Mouse (Mus musculus) forebrain, postnatal 0 days (tissue): Measurements from ENCODE around the gene 3110082J24Rik. TPM values are rescaled to one million over a fixed set of nuclear protein-coding genes. Genes with fewer than 3 reads are reported as not detected.

Source experiments
- ATAC-seq: fragments of 200-750 bp; cut with Nextera tagmentation; 2 replicates; pipeline ENCODE4 v1.8.0; 2017; ENCODE audit warnings: mild to moderate bottlenecking, moderate library complexity
- DNase-seq: peaks from one replicate; pipeline ENCODE4 v3.0.0-alpha.2; 2015
- H3K27ac ChIP-seq: fragments of 300-500 bp; sonication (generic); 2 replicates; pipeline ENCODE4 v1.5.1; 2014; ENCODE audit warnings: low read depth, mild to moderate bottlenecking, antibody characterized with exemption, low read length, moderate library complexity, mixed read lengths
- H3K27me3 ChIP-seq: fragments of 300-500 bp; sonication (generic); 2 replicates; pipeline ENCODE4 v1.6.1; 2014; ENCODE audit warnings: mild to moderate bottlenecking, low read length, mixed read lengths; ENCODE audit not compliant: insufficient read depth
- H3K36me3 ChIP-seq: fragments of 300-500 bp; sonication (generic); 2 replicates; pipeline ENCODE4 v1.6.1; 2014; ENCODE audit warnings: mild to moderate bottlenecking, moderate library complexity; ENCODE audit not compliant: insufficient read depth
- H3K4me1 ChIP-seq: fragments of 300-500 bp; sonication (generic); 2 replicates; pipeline ENCODE4 v1.6.1; 2014; ENCODE audit warnings: antibody characterized with exemption; ENCODE audit not compliant: insufficient read depth
- H3K4me2 ChIP-seq: fragments of 300-500 bp; sonication (generic); 2 replicates; pipeline ENCODE4 v1.6.1; 2014; ENCODE audit warnings: low read depth, mild to moderate bottlenecking, moderate library complexity
- H3K4me3 ChIP-seq: fragments of 300-500 bp; sonication (generic); 2 replicates; pipeline ENCODE4 v1.5.1; 2014; ENCODE audit warnings: low read depth, low read length, mixed read lengths
- H3K9ac ChIP-seq: fragments of 300-500 bp; sonication (generic); 2 replicates; pipeline ENCODE4 v1.6.1; 2014; ENCODE audit warnings: mild to moderate bottlenecking
- H3K9me3 ChIP-seq: fragments of 300-500 bp; sonication (generic); 2 replicates; pipeline ENCODE4 v1.6.1; 2016; ENCODE audit warnings: low read length
- CTCF ChIP-seq: sonication (generic); IDR thresholded peaks from 2 replicates; pipeline ENCODE4 v1.5.1; 2016; ENCODE audit warnings: antibody characterized with exemption, control low read depth, low read depth
- WGBS: fragments of 180-500 bp; shearing (Covaris S2); extraction: QIAGEN DNeasy Blood & Tissue Kit; methylation state at CpG from one replicate; pipeline ENCODE4 v1.1.7; 2014; 5-methylcytosine and 5-hydroxymethylcytosine counted together
- polyA plus RNA-seq: library from polyadenylated mRNA; unstranded; fragments of >200 nt; fragmentation: Nextera tagmentation; extraction: Ambion mirVana; gene quantifications from 2 replicates; pipeline ENCODE4 v1.2.1, GENCODE M21; 2015
- total RNA-seq: library from RNA; depleted of rRNA; stranded (reverse); fragments of >200 nt; gene quantifications from 2 replicates; pipeline ENCODE4 v1.2.3, GENCODE M21; 2014

Gene 3110082J24Rik
- total and polyA plus RNA-seq, 2 experiments from 2014 or later, result 2.0 to 2.5 TPM

DNA sequence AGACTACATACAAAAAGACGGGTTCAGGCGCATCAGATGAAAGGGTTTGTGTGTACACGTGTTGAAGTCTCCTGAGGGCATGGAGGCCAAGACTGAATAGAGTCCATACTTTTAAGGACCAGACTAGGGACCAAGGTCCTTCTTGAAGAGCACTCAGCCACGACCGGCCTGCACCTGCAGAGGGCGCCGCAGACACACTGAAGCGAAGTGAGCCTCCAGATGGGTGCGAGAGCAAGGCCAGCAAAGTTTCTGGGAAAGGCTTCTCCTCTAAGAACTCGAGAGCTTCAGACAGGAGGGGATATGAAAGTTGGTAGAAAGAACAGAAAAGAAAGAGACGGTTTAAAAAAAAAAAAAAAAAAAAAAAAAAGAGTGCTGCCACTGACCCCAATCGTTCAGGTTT lies 1.5 kb downstream of the 3110082J24Rik start:
- DNase-seq (peak; percentile 74), ATAC-seq (peak; percentile 19; the same call in 1 of the 2 replicates)
- no peaks in the 10 kb centered on the region for H3K27me3 ChIP-seq
- H3K9me3 ChIP-seq, result no peaks in the 10 kb centered on the region
- no peak overlapping the region for H3K27ac ChIP-seq
- no peaks in the 10 kb centered on the region for H3K36me3 ChIP-seq
- peak overlapping the region; percentile 56; the same call in 1 of the 2 replicates for H3K4me3 ChIP-seq
- peak overlapping the region; percentile 97 for H3K4me2 ChIP-seq
- WGBS, result 1% methylated on average over 12 of the region's 12 CpGs
- TF ChIP-seq CTCF, result peak; percentile 73
- no peak overlapping the region for H3K9ac ChIP-seq
- peaks cover 7% of the 10 kb centered on the region; the same call in 1 of the 2 replicates for H3K4me1 ChIP-seq

DNA sequence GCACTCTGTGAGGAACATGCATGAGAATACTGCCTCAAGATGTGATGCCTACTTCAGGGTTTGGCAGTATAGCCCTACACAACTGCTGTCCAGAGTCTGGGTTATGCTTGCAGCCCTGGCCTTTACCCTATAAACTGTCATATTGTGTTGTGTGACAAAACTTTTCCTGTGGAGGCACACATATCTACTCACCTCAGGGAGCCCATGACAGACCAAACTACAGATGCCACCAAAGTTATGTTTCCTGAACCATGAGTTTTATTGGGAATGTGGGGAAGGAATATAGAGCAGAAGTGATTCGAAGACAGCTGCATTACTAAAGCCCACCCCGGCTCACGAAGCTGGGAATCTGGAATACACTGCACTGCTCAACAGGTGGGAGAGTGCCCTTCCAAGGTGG lies 2.5 kb downstream of the 3110082J24Rik start:
- TF ChIP-seq CTCF, result no peak
- H3K27ac ChIP-seq, result no peak overlapping the region
- H3K4me3 ChIP-seq, result no peak overlapping the region
- H3K9ac ChIP-seq, result no peak overlapping the region
- no peak overlapping the region for H3K4me2 ChIP-seq
- ATAC-seq, result no peak
- WGBS, result 87% methylated on average over 3 of the region's 3 CpGs
- no peaks in the 10 kb centered on the region for H3K27me3 ChIP-seq
- H3K36me3 ChIP-seq, result no peaks in the 10 kb centered on the region
- no peaks in the 10 kb centered on the region for H3K9me3 ChIP-seq
- peaks cover 7% of the 10 kb centered on the region; the same call in 1 of the 2 replicates for H3K4me1 ChIP-seq
- DNase-seq, result no peak

DNA sequence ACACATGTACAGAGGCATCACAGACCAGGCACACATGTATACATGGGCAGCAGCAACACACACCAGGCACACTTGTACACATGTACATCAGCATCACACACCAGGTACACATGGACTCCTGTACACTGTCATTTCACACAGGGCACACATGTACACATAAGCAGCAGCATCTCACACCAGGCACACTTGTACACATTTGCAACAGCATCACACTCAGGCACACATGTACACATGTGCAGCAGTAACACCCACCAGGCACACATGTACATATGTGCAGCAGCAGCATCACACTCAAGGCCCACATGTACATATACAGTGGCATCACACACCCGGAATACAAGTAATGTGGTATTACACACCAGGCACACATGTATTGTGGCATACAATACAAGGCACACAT lies 7.6 kb downstream of the 3110082J24Rik start:
- no peaks in the 10 kb centered on the region for H3K36me3 ChIP-seq
- no peaks in the 10 kb centered on the region for H3K4me1 ChIP-seq
- no peak overlapping the region for H3K9ac ChIP-seq
- no peak for DNase-seq
- no peaks in the 10 kb centered on the region for H3K9me3 ChIP-seq
- H3K4me2 ChIP-seq, result no peak overlapping the region
- no peak for TF ChIP-seq CTCF
- no peak overlapping the region for H3K27ac ChIP-seq
- 95% methylated on average over 1 of the region's 1 CpGs for WGBS
- no peaks in the 10 kb centered on the region for H3K27me3 ChIP-seq
- ATAC-seq, result no peak
- no peak overlapping the region for H3K4me3 ChIP-seq

DNA sequence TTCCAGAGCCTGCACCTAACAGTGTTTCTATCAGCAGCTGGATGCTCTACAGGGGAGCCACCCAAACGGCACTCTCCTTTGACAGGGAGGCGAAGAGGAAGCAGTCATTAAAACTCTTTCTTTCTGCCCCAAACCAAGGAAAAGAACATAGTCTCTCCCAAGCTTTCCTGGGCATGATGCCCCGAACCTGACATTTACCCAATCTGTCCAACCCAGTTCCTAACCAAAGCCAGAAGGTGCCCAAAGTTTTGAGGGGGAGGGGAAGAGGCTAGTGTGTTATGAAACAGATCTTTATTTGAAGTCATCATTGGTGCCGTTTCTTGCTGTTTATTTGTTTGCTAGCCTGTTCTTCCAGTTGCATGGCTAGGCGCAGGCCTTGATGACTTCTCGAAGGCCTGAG lies 10.2 kb downstream of the 3110082J24Rik start:
- Histone ChIP-seq H3K9me3 (no peaks in the 10 kb centered on the region), H3K9ac (no peak overlapping the region), H3K27ac (no peak overlapping the region), H3K4me3 (no peak overlapping the region), H3K4me1 (no peaks in the 10 kb centered on the region), H3K27me3 (no peaks in the 10 kb centered on the region), H3K4me2 (no peak overlapping the region), H3K36me3 (no peaks in the 10 kb centered on the region)
- 63% methylated on average over 6 of the region's 6 CpGs for WGBS
- TF ChIP-seq CTCF, result no peak
- peak; percentile 36; the same call in 1 of the 2 replicates for ATAC-seq
- DNase-seq, result no peak

DNA sequence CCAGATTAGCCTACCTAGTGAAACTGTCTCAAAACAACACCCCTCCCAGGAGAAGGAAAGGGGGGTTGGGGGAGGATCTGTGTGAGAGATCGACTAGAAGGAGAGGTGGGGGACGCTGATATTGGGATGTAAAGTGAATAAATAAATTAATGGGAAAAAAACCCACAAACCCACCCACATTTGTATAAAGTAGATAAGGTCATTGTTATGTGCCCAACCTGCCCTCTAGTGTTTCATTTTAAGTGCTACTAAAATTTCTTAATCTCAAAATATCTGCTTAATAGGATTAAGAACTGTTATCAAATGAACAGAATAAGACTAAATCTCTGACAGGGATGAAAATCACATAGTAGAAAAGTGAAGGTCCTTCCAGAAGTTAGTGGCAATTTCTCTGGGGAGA lies 11.5 kb downstream of the 3110082J24Rik start:
- H3K4me2 ChIP-seq, result no peak overlapping the region
- H3K27ac ChIP-seq, result no peak overlapping the region
- no peak overlapping the region for H3K4me3 ChIP-seq
- ATAC-seq (no peak), DNase-seq (no peak)
- WGBS, result 58% methylated on average over 2 of the region's 2 CpGs
- no peaks in the 10 kb centered on the region for H3K36me3 ChIP-seq
- H3K9me3 ChIP-seq, result no peaks in the 10 kb centered on the region
- no peaks in the 10 kb centered on the region for H3K27me3 ChIP-seq
- TF ChIP-seq CTCF, result no peak
- H3K9ac ChIP-seq, result no peak overlapping the region
- no peaks in the 10 kb centered on the region for H3K4me1 ChIP-seq

DNA sequence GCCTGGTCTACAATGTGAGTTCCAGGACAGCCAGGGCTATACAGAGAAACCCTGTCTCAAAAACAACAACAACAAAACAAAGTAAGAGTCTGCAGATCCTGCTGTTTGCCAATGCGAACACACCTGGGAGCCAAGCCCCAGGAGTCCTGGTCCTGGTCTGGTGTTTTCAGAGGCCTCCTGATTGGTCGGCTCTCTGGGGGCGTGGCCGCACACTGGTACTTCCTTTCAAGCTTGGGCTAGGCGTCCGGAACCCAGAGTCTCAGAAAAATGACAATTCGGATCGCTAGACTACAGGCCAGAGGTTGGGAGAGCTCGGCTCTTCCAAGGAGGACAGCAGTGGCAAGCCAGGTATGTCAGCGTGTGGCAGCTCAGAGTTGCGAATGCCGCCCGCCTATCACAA lies 13.2 kb downstream of the 3110082J24Rik start:
- 67% methylated on average over 13 of the region's 13 CpGs for WGBS
- H3K4me2 ChIP-seq, result no peak overlapping the region

DNA sequence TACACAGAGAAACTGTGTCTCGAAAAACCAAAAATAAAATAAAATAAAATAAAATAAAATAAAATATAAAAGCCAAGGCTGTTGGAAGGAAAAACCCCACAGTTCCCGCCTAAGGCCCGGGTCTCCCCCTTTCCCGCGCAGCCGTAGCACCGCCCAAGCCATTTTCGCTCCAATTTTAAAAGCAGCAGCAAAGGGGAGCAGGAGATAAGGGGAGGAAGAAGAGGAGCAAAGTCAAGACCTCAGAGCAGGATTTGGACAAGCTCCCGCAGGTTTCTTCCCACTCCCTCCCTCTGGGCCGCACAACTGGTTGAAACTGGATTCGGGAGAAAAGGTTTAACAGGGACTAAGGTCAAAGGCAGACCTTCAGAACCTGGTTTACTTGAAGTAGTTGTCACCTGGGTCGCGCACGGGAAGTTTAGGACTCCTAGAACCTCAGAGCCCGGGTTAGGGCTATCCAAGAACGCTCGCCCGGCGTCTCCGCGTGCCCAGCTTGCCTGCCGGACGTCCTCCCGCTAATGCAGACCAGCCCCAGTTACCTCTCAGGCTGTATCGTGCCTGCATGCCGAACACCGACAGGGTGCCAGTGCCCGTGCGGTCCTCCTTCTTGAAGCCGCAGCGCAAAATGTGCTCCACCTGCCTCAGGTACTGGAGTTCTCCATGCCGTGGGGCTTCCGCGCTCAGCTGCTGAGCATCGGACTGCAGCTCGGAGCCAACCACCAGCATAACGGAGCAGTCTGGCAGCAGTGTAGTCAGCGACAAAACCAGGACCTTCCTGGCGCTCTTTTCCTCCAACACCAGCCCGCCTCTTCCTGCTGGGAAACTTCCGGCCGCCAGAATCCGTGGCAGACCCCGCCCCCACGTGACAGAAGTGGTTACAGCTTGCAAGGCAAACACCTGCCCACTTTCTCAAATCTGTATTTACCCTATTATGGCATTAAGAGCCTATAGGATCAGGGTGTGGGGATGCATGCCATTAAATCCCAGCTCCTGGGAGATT lies 32.8 kb downstream of the 3110082J24Rik start, which contains the start of gene Tyms:
Gene Tyms, minus strand, starts transcription at position 793 of the 997 bp plus-strand sequence.
- no peak; the same call in 1 of the 2 replicates for TF ChIP-seq CTCF
- 1% methylated on average over 45 of the region's 45 CpGs for WGBS
- Histone ChIP-seq H3K4me2 (peak within 1 kb of the TSS; percentile 81), H3K4me3 (peak within 1 kb of the TSS; percentile 61), H3K9ac (peak within 1 kb of the TSS; percentile 56), H3K27me3 (no peaks in the 10 kb centered on the region), H3K9me3 (no peaks in the 10 kb centered on the region), H3K4me1 (no peaks in the 10 kb centered on the region), H3K36me3 (peaks cover 4% of the 10 kb centered on the region; the same call in 1 of the 2 replicates), H3K27ac (peak within 1 kb of the TSS; percentile 60; the same call in 1 of the 2 replicates)
- DNase-seq (peak; percentile 84), ATAC-seq (peak; percentile 96)

More for the DNA sequence above, 13.2 kb downstream of the 3110082J24Rik start:
- Histone ChIP-seq H3K36me3 (no peaks in the 10 kb centered on the region), H3K9me3 (no peaks in the 10 kb centered on the region), H3K9ac (no peak overlapping the region), H3K27ac (no peak overlapping the region), H3K27me3 (no peaks in the 10 kb centered on the region), H3K4me1 (no peaks in the 10 kb centered on the region), H3K4me3 (no peak overlapping the region)
- ATAC-seq, result no peak
- no peak for DNase-seq
- no peak for TF ChIP-seq CTCF
